Mouse (Mus musculus) brain, embryonic 14.5 days (tissue): ENCODE data around the gene Schip1.

ENCODE experiments used
- CTCF ChIP-seq: fragments of 200-500 bp; IDR thresholded peaks from 2 replicates; pipeline ENCODE4 v1.5.1; 2012; ENCODE audit warnings: inconsistent platforms, mild to moderate bottlenecking, moderate library complexity, borderline replicate concordance; ENCODE audit not compliant: insufficient read depth, insufficient read length; ENCODE audit errors: extremely low read depth
- POLR2A ChIP-seq: fragments of 200-500 bp; IDR thresholded peaks from 2 replicates; pipeline ENCODE4 v1.6.1; 2012; ENCODE audit warnings: mild to moderate bottlenecking, inconsistent platforms, borderline replicate concordance; ENCODE audit not compliant: poor library complexity, insufficient read depth, insufficient read length, severe bottlenecking; ENCODE audit errors: extremely low read depth

DNA sequence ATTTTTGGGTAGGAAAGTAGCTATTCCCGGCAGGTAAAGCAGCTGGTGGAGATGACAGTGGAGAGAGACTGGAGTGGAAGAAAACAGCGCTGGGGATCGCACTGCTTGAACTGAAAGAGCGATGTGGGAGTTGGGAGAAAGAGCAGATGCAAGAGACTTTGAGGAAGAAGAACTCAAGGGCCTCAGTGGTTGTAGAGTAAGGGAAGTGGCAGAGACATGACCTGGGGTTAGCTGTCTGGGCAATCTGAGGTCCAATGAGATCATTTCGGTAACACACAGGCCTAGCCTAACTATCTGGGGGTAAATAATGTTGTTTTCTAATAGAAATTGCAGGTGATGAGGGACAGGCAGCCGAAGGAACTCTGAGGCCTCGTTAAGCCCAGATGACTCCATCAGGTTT lies 601.8 kb downstream of the Schip1 start:
- TF ChIP-seq POLR2A (no peak), CTCF (no peak)
